8 mouse cellular contexts compared by ENCODE assay signal in the genomic region with DNA sequence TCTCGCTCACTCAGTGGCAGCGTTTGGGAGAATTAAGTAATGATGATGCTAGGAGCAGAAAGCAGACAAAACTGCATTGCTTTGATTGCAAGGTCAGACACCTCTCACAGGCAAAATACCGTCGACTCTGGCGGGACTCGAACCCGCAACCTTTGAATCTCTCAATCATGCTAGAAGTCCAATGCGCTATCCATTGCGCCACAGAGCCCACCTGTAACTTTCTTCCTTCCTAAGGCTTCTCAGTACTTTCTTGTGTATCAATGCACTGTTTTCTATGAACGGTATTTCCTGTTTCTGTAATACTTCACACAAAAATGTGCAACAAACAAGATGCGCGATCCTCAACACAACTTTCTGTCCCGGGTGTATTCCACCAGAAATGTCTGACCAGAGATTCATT. TPM values are rescaled to one million over a fixed set of nuclear protein-coding genes. Genes with fewer than 3 reads are reported as not detected.
DNase-seq lines count a peak whose midpoint lies in the region; ATAC-seq and TF ChIP-seq lines count a peak whose summit lies in the region.

No protein-coding gene starts in this region.

- TF ChIP-seq CTCF in stomach, postnatal 0 days (IDR thresholded peaks at IDR 0.05; ENCODE audit: low read depth), result no peak

- no peaks in the 10 kb centered on the region for H3K9me3 ChIP-seq in forebrain, embryonic 12.5 days
- H3K9me3 ChIP-seq in forebrain, embryonic 15.5 days, result no peaks in the 10 kb centered on the region
- H3K9me3 ChIP-seq in embryonic facial prominence, embryonic 11.5 days (replicated peaks; ENCODE audit: control insufficient read depth, low read length), result no peaks in the 10 kb centered on the region
- no peaks in the 10 kb centered on the region for H3K9me3 ChIP-seq in limb, embryonic 15.5 days
- no peaks in the 10 kb centered on the region for H3K9me3 ChIP-seq in stomach, postnatal 0 days (ENCODE audit: control insufficient read depth, low read length)

- WGBS in forebrain, embryonic 12.5 days, result 3% methylated on average over 13 of the region's 13 CpGs
- WGBS in forebrain, embryonic 15.5 days, result 5% methylated on average over 13 of the region's 13 CpGs
- 2% methylated on average over 13 of the region's 13 CpGs for WGBS in embryonic facial prominence, embryonic 11.5 days
- WGBS in limb, embryonic 15.5 days, result 7% methylated on average over 13 of the region's 13 CpGs
- WGBS in stomach, postnatal 0 days, result 19% methylated on average over 13 of the region's 13 CpGs

- no peak overlapping the region for H3K9ac ChIP-seq in forebrain, embryonic 12.5 days
- no peak overlapping the region for H3K9ac ChIP-seq in forebrain, embryonic 15.5 days (replicated peaks)
- H3K9ac ChIP-seq in embryonic facial prominence, embryonic 11.5 days (replicated peaks; ENCODE audit: low read length), result no peak overlapping the region
- no peak overlapping the region for H3K9ac ChIP-seq in limb, embryonic 15.5 days
- H3K9ac ChIP-seq in stomach, postnatal 0 days (ENCODE audit: low read length), result no peak overlapping the region

- H3K4me1 ChIP-seq in forebrain, embryonic 12.5 days, result peaks cover 13% of the 10 kb centered on the region; the same call in 1 of the 2 replicates
- H3K4me1 ChIP-seq in forebrain, embryonic 15.5 days, result peaks cover 11% of the 10 kb centered on the region; the same call in 1 of the 2 replicates
- H3K4me1 ChIP-seq in embryonic facial prominence, embryonic 11.5 days (ENCODE audit: control insufficient read depth, insufficient read depth, low read length), result no peaks in the 10 kb centered on the region
- no peaks in the 10 kb centered on the region; the same call in 1 of the 2 replicates for H3K4me1 ChIP-seq in limb, embryonic 15.5 days
- 0 out of 2 replicates have a peak, but pooled peaks cover 2% of the 10 kb centered on the region for H3K4me1 ChIP-seq in stomach, postnatal 0 days (replicated peaks; ENCODE audit: control insufficient read depth, insufficient read depth)

- peak overlapping the region; percentile 67 for H3K4me2 ChIP-seq in forebrain, embryonic 12.5 days
- H3K4me2 ChIP-seq in forebrain, embryonic 15.5 days (replicated peaks), result no peak overlapping the region
- H3K4me2 ChIP-seq in embryonic facial prominence, embryonic 11.5 days (ENCODE audit: low read depth, low read length), result peak overlapping the region; percentile 70
- peak overlapping the region; percentile 68; the same call in 1 of the 2 replicates for H3K4me2 ChIP-seq in limb, embryonic 15.5 days
- H3K4me2 ChIP-seq in stomach, postnatal 0 days (replicated peaks; ENCODE audit: low read depth), result peak overlapping the region; percentile 56; the same call in 1 of the 2 replicates

- no peak for TF ChIP-seq EP300 in stomach, postnatal 0 days (optimal IDR thresholded peaks at IDR 0.05)

- ATAC-seq in forebrain, embryonic 12.5 days (ENCODE audit: low FRiP score), result 0 out of 2 replicates have a peak, but pooled peaks have one; percentile 10
- ATAC-seq in forebrain, embryonic 15.5 days (replicated peaks), result no peak
- ATAC-seq in embryonic facial prominence, embryonic 11.5 days (replicated peaks; ENCODE audit: insufficient number of reproducible peaks, low FRiP score, low TSS enrichment, low read depth), result no peak
- ATAC-seq in limb, embryonic 15.5 days (ENCODE audit: insufficient number of reproducible peaks, low FRiP score, low TSS enrichment, low read depth), result no peak
- no peak for ATAC-seq in stomach, postnatal 0 days (ENCODE audit: low FRiP score, low TSS enrichment)

- DNase-seq in B cell, adult 2 months, result peak; percentile 66 to 67
- peak; percentile 86 for DNase-seq in embryonic facial prominence, embryonic 11.5 days (ENCODE audit: low spot score)
- DNase-seq in stomach, postnatal 0 days (ENCODE audit: low spot score), result no peak
- no peak for DNase-seq in adrenal gland, postnatal 4 days (ENCODE audit: low spot score in 2 of 2)
- no peak for DNase-seq in urinary bladder, adult 2 months (ENCODE audit: low spot score)

- no peak overlapping the region for H3K27ac ChIP-seq in forebrain, embryonic 12.5 days
- H3K27ac ChIP-seq in forebrain, embryonic 15.5 days (replicated peaks), result no peak overlapping the region
- H3K27ac ChIP-seq in embryonic facial prominence, embryonic 11.5 days (replicated peaks; ENCODE audit: low read depth, low read length), result no peak overlapping the region
- H3K27ac ChIP-seq in limb, embryonic 15.5 days, result no peak overlapping the region
- H3K27ac ChIP-seq in stomach, postnatal 0 days (replicated peaks), result no peak overlapping the region

- no peaks in the 10 kb centered on the region for H3K36me3 ChIP-seq in forebrain, embryonic 12.5 days (replicated peaks)
- no peaks in the 10 kb centered on the region for H3K36me3 ChIP-seq in forebrain, embryonic 15.5 days
- no peaks in the 10 kb centered on the region for H3K36me3 ChIP-seq in embryonic facial prominence, embryonic 11.5 days (replicated peaks; ENCODE audit: control insufficient read depth, insufficient read depth, low read depth, low read length)
- H3K36me3 ChIP-seq in limb, embryonic 15.5 days, result no peaks in the 10 kb centered on the region
- H3K36me3 ChIP-seq in stomach, postnatal 0 days (ENCODE audit: control insufficient read depth, insufficient read depth, low read length), result no peaks in the 10 kb centered on the region

- peaks cover 51% of the 10 kb centered on the region for H3K27me3 ChIP-seq in forebrain, embryonic 12.5 days
- peaks cover 59% of the 10 kb centered on the region for H3K27me3 ChIP-seq in forebrain, embryonic 15.5 days
- H3K27me3 ChIP-seq in embryonic facial prominence, embryonic 11.5 days (ENCODE audit: control insufficient read depth, insufficient read depth, low read length), result 0 out of 2 replicates have a peak, but pooled peaks cover 2% of the 10 kb centered on the region
- peaks cover 16% of the 10 kb centered on the region for H3K27me3 ChIP-seq in limb, embryonic 15.5 days
- H3K27me3 ChIP-seq in stomach, postnatal 0 days (ENCODE audit: control insufficient read depth, insufficient read depth, low read length), result no peaks in the 10 kb centered on the region

- H3K4me3 ChIP-seq in forebrain, embryonic 12.5 days (replicated peaks), result peak overlapping the region; percentile 43
- no peak overlapping the region for H3K4me3 ChIP-seq in forebrain, embryonic 15.5 days
- peak overlapping the region; percentile 45 for H3K4me3 ChIP-seq in embryonic facial prominence, embryonic 11.5 days (ENCODE audit: low read depth, low read length)
- peak overlapping the region; percentile 46 for H3K4me3 ChIP-seq in limb, embryonic 15.5 days
- H3K4me3 ChIP-seq in stomach, postnatal 0 days (ENCODE audit: low read depth, low read length), result no peak overlapping the region; the same call in 1 of the 2 replicates

RNA-seq across cellular contexts. Expression of a gene that starts 27.9 kb away (rescaled TPM):
- polyA plus RNA-seq in forebrain, embryonic 12.5 days (2016; fragmentation: Nextera tagmentation; extraction: Ambion mirVana), result 24.5 and 26.7 TPM in 2 replicates
- 23.6 and 24.7 TPM in 2 replicates for polyA plus RNA-seq in forebrain, embryonic 15.5 days (2015; fragmentation: Nextera tagmentation; extraction: Ambion mirVana)
- polyA plus RNA-seq in embryonic facial prominence, embryonic 11.5 days (2014; fragmentation: Nextera tagmentation; extraction: Ambion mirVana), result 28.2 and 30.4 TPM in 2 replicates
- 7.8 and 8.8 TPM in 2 replicates for polyA plus RNA-seq in limb, embryonic 15.5 days (2015; fragmentation: Nextera tagmentation; extraction: Ambion mirVana)
- 1.4 and 1.6 TPM in 2 replicates for polyA plus RNA-seq in stomach, postnatal 0 days (2015; fragmentation: Nextera tagmentation; extraction: Ambion mirVana)
- total RNA-seq in adrenal gland, postnatal 4 days (2021), result 1 to 10 TPM; 3.8 to 4.7 TPM
- 1.7 TPM in 2 replicates for polyA plus RNA-seq in urinary bladder, adult 2 months (2012; rRNA removed)

Comparison
In these comparisons a context has a peak if more than half of its experiments do, and no peak if none do; other contexts are left out.
1. H3K4me3 ChIP-seq: peak in forebrain, embryonic 12.5 days (single experiment), embryonic facial prominence, embryonic 11.5 days (single experiment) and limb, embryonic 15.5 days (single experiment); none in forebrain, embryonic 15.5 days (single experiment) and stomach, postnatal 0 days (single experiment).
2. DNase-seq: peak in B cell, adult 2 months (2 of 2) and embryonic facial prominence, embryonic 11.5 days (single experiment); none in stomach, postnatal 0 days (single experiment), adrenal gland, postnatal 4 days (0 of 2) and urinary bladder, adult 2 months (single experiment).